ENCODE assay signal across 8 mouse cellular contexts in the genomic region with DNA sequence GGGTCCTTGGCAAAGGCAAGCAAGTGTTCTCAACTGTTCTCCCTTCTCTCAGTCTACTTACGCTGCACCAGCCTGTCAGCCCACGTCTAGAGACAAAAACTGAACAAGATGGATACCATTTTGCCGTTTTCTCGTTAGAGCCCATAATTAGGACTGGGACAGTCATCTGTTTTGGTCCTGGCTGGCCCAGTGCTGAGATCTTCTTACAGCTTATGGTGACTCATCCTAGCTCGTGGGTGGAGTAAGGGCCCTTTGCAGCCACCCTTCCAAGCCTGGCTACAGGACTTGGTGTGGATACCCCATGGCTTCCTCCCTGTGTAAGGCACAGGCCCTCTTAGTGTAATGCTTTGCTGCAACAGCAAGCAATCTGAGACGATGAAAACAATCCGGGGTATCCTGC.
"Had no signal": no experiment of that assay in that cellular context is flagged by ENCODE, and none has a peak within 500 bp of the region (broad histone marks: within the 10 kb centered on the region; RNA-seq: fewer than 3 reads in every experiment).

No protein-coding gene starts in this region.

- ATAC-seq: midbrain, embryonic 16.5 days had no signal

- DNase-seq: kidney, adult 18-20 months; kidney, postnatal 10 days; kidney, postnatal 4 days; lung, adult 2 months; lung, postnatal 4 days; right cerebral cortex, postnatal 4 days; thymus, postnatal 36 days had no signal
